Mouse (Mus musculus) lung, postnatal 0 days (tissue): Measurements from ENCODE around the gene Zfp618. TPM values are rescaled to one million over a fixed set of nuclear protein-coding genes. Genes with fewer than 3 reads are reported as not detected.

Experiments used
- ATAC-seq: fragments of 200-750 bp; cut with Nextera tagmentation; 2 replicates; pipeline ENCODE4 v1.8.0; 2017; ENCODE audit warnings: moderate library complexity
- DNase-seq: peaks from one replicate; pipeline ENCODE4 v3.0.0-alpha.2; 2016; ENCODE audit warnings: low spot score
- H3K27ac ChIP-seq: fragments of 300-500 bp; sonication (generic); 2 replicates; pipeline ENCODE4 v1.5.1; 2014; ENCODE audit warnings: antibody characterized with exemption, mild to moderate bottlenecking, low read length, mixed read lengths
- H3K27me3 ChIP-seq: fragments of 300-500 bp; sonication (generic); replicated peaks from 2 replicates; pipeline ENCODE4 v1.6.1; 2014; ENCODE audit warnings: low read length, mixed read lengths; ENCODE audit not compliant: insufficient read depth
- H3K36me3 ChIP-seq: fragments of 300-500 bp; sonication (generic); 2 replicates; pipeline ENCODE4 v1.6.1; 2014; ENCODE audit warnings: low read length, mixed read lengths; ENCODE audit not compliant: insufficient read depth
- H3K4me1 ChIP-seq: fragments of 300-500 bp; sonication (generic); 2 replicates; pipeline ENCODE4 v1.6.1; 2014; ENCODE audit warnings: antibody characterized with exemption, low read depth, low read length, mixed read lengths; ENCODE audit not compliant: insufficient read depth
- H3K4me2 ChIP-seq: fragments of 300-500 bp; sonication (generic); replicated peaks from 2 replicates; pipeline ENCODE4 v1.6.1; 2014; ENCODE audit warnings: low read depth, mild to moderate bottlenecking, low read length, moderate library complexity, mixed read lengths
- H3K4me3 ChIP-seq: fragments of 300-500 bp; sonication (generic); 2 replicates; pipeline ENCODE4 v1.5.1; 2014; ENCODE audit warnings: low read depth, low read length
- H3K9ac ChIP-seq: fragments of 300-500 bp; sonication (generic); replicated peaks from 2 replicates; pipeline ENCODE4 v1.6.1; 2014; ENCODE audit warnings: low read depth, mild to moderate bottlenecking
- H3K9me3 ChIP-seq: fragments of 300-500 bp; sonication (generic); 2 replicates; pipeline ENCODE4 v1.6.1; 2016; ENCODE audit warnings: low read length, mixed read lengths
- CTCF ChIP-seq: IDR thresholded peaks from 2 replicates; pipeline ENCODE4 v1.5.1; 2016; ENCODE audit warnings: antibody characterized with exemption, mild to moderate bottlenecking
- EP300 ChIP-seq: IDR thresholded peaks from 2 replicates; pipeline ENCODE4 v1.6.1; 2016; ENCODE audit warnings: antibody characterized with exemption, mild to moderate bottlenecking, control low read depth
- WGBS: fragments of 180-500 bp; shearing (Covaris S2); extraction: QIAGEN DNeasy Blood & Tissue Kit; methylation state at CpG from one replicate; pipeline ENCODE4 v1.1.7; 2014; 5-methylcytosine and 5-hydroxymethylcytosine counted together
- polyA plus RNA-seq: library from polyadenylated mRNA; unstranded; fragments of >200 nt; fragmentation: Nextera tagmentation; extraction: Ambion mirVana; gene quantifications from 2 replicates; pipeline ENCODE4 v1.2.1, GENCODE M21; 2015

The Zfp618 gene
- polyA plus RNA-seq, 1 experiment from 2014 or later: 7.9 TPM

GRCm38 (mm10) chr4:63058686-63059085 lies 93.3 kb downstream of the Zfp618 start:
- 85% methylated on average over 4 of the region's 4 CpGs for WGBS
- peaks cover 6% of the 10 kb centered on the region; the same call in 1 of the 2 replicates for H3K4me1 ChIP-seq
- no peak for ATAC-seq

GRCm38 (mm10) chr4:63060358-63060757 lies 95.0 kb downstream of the Zfp618 start:
- H3K27ac ChIP-seq: no peak overlapping the region
- no peak overlapping the region for H3K4me2 ChIP-seq
- no peak overlapping the region for H3K4me3 ChIP-seq
- WGBS: 79% methylated on average over 6 of the region's 6 CpGs
- no peak overlapping the region for H3K9ac ChIP-seq
- H3K9me3 ChIP-seq: no peaks in the 10 kb centered on the region
- ATAC-seq (no peak), DNase-seq (no peak)
- H3K4me1 ChIP-seq: peaks cover 6% of the 10 kb centered on the region; the same call in 1 of the 2 replicates
- H3K36me3 ChIP-seq: no peaks in the 10 kb centered on the region
- no peak for TF ChIP-seq CTCF
- TF ChIP-seq EP300: no peak
- H3K27me3 ChIP-seq: no peaks in the 10 kb centered on the region

More at GRCm38 (mm10) chr4:63058686-63059085, 93.3 kb downstream of the Zfp618 start:
- TF ChIP-seq CTCF (no peak), EP300 (no peak)
- no peak overlapping the region for H3K4me3 ChIP-seq
- no peaks in the 10 kb centered on the region for H3K9me3 ChIP-seq
- H3K36me3 ChIP-seq: no peaks in the 10 kb centered on the region
- no peaks in the 10 kb centered on the region for H3K27me3 ChIP-seq
- H3K4me2 ChIP-seq: no peak overlapping the region
- H3K9ac ChIP-seq: no peak overlapping the region
- H3K27ac ChIP-seq: no peak overlapping the region
- DNase-seq: no peak

DNA sequence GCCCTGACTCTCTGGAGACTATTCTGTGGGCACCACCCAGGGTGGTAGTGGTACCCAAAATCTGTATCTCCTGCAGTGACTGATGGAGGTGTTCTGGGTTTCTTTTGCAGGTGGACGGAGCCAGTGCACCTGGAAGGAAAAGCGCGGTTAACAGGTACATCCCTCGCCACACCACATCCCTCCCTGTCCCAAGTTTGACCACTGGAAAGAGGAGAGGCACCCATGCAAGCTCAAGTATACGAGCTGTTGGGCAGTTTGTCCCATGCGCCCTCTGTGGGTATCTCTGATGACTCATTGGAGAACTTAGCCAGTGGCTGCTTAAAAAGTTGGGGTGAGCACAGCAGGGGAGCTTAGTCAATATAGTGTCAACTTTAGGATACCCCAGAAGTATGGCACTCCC lies 96.0 kb downstream of the Zfp618 start:
- TF ChIP-seq EP300: no peak
- TF ChIP-seq CTCF: no peak
- WGBS: 94% methylated on average over 6 of the region's 6 CpGs
- peaks cover 6% of the 10 kb centered on the region; the same call in 1 of the 2 replicates for H3K4me1 ChIP-seq
- H3K36me3 ChIP-seq: no peaks in the 10 kb centered on the region
- no peak overlapping the region for H3K4me3 ChIP-seq
- H3K9me3 ChIP-seq: no peaks in the 10 kb centered on the region
- no peak for DNase-seq
- no peak overlapping the region for H3K27ac ChIP-seq
- no peak overlapping the region for H3K9ac ChIP-seq
- no peak overlapping the region for H3K4me2 ChIP-seq
- H3K27me3 ChIP-seq: no peaks in the 10 kb centered on the region
- ATAC-seq: no peak

GRCm38 (mm10) chr4:63063360-63063759 lies 98.0 kb downstream of the Zfp618 start:
- DNase-seq (no peak), ATAC-seq (no peak)
- WGBS: 96% methylated on average over 4 of the region's 4 CpGs
- Histone ChIP-seq H3K9ac (no peak overlapping the region), H3K4me1 (no peaks in the 10 kb centered on the region), H3K36me3 (no peaks in the 10 kb centered on the region), H3K9me3 (no peaks in the 10 kb centered on the region), H3K4me3 (no peak overlapping the region), H3K27me3 (no peaks in the 10 kb centered on the region), H3K4me2 (no peak overlapping the region), H3K27ac (no peak overlapping the region)
- no peak for TF ChIP-seq CTCF
- TF ChIP-seq EP300: no peak

GRCm38 (mm10) chr4:63064911-63065310 lies 99.5 kb downstream of the Zfp618 start:
- DNase-seq: no peak
- Histone ChIP-seq H3K36me3 (no peaks in the 10 kb centered on the region), H3K27me3 (no peaks in the 10 kb centered on the region), H3K27ac (no peak overlapping the region), H3K9me3 (no peaks in the 10 kb centered on the region), H3K4me1 (no peaks in the 10 kb centered on the region), H3K4me2 (no peak overlapping the region), H3K4me3 (no peak overlapping the region), H3K9ac (no peak overlapping the region)
- TF ChIP-seq CTCF (no peak), EP300 (no peak)
- WGBS: 86% methylated on average over 9 of the region's 9 CpGs
- no peak for ATAC-seq

GRCm38 (mm10) chr4:63066796-63067195 lies 101.4 kb downstream of the Zfp618 start:
- Histone ChIP-seq H3K27ac (no peak overlapping the region), H3K4me3 (no peak overlapping the region), H3K4me1 (no peaks in the 10 kb centered on the region; the same call in 1 of the 2 replicates), H3K27me3 (no peaks in the 10 kb centered on the region), H3K9ac (no peak overlapping the region), H3K36me3 (no peaks in the 10 kb centered on the region), H3K9me3 (no peaks in the 10 kb centered on the region), H3K4me2 (no peak overlapping the region)
- 87% methylated on average over 4 of the region's 4 CpGs for WGBS
- DNase-seq: no peak
- no peak for ATAC-seq
- TF ChIP-seq EP300 (no peak), CTCF (no peak)

- Histone ChIP-seq H3K4me3 (no peak overlapping the region), H3K27me3 (no peaks in the 10 kb centered on the region), H3K4me2 (no peak overlapping the region), H3K27ac (no peak overlapping the region), H3K9me3 (no peaks in the 10 kb centered on the region), H3K4me1 (peaks cover 1% of the 10 kb centered on the region; the same call in 1 of the 2 replicates), H3K36me3 (no peaks in the 10 kb centered on the region), H3K9ac (no peak overlapping the region)
- no peak for TF ChIP-seq EP300
- TF ChIP-seq CTCF: no peak
- WGBS: 83% methylated on average over 6 of the region's 6 CpGs
- DNase-seq (no peak), ATAC-seq (no peak)
These were observed 102.4 kb downstream of the Zfp618 start for GRCm38 (mm10) chr4:63067822-63068221.
